In genomic region chr12:5239451-5240245, GRCm38 (mm10) we compare ENCODE assay signal across 14 mouse cellular contexts.
A peak's percentile ranks its signal among the peaks of the same experiment; 100 is the strongest.
DNase-seq lines count a peak whose midpoint lies in the region; ATAC-seq and TF ChIP-seq lines count a peak whose summit lies in the region.
"Had no signal": no experiment of that assay in that cellular context is flagged by ENCODE, and none has a peak within 500 bp of the region (broad histone marks: within the 10 kb centered on the region; RNA-seq: fewer than 3 reads in every experiment).

No protein-coding gene starts in this region.

- no peak for TF ChIP-seq POLR2A in limb, embryonic 14.5 days (IDR thresholded peaks at IDR 0.05; ENCODE audit: borderline replicate concordance, extremely low read depth, insufficient read depth, insufficient read length)

- peak overlapping the region; percentile 71 for H3K27ac ChIP-seq in forebrain, embryonic 10.5 days
- H3K27ac ChIP-seq in hindbrain, embryonic 15.5 days (replicated peaks): no peak overlapping the region
- H3K27ac ChIP-seq in limb, embryonic 14.5 days (replicated peaks; ENCODE audit: low read depth, low read length): no peak overlapping the region
- H3K27ac ChIP-seq: liver, embryonic 13.5 days; neural tube, embryonic 12.5 days had no signal

- no peak overlapping the region for H3K9ac ChIP-seq in hindbrain, embryonic 15.5 days
- no peak overlapping the region for H3K9ac ChIP-seq in limb, embryonic 14.5 days (ENCODE audit: low read depth, low read length, severe bottlenecking)
- H3K9ac ChIP-seq: liver, embryonic 13.5 days; neural tube, embryonic 12.5 days had no signal

- peak; percentile 40 to 50 for DNase-seq in cerebellum, postnatal 10 days
- DNase-seq in cerebellum, postnatal 14 days: no peak
- DNase-seq in forebrain, embryonic 10.5 days (ENCODE audit: extremely low spot score, low spot score): no peak
- no peak for DNase-seq in limb, embryonic 14.5 days (ENCODE audit: low spot score)
- no peak for DNase-seq in thymus, adult 18-20 months
- DNase-seq in yolk sac, embryonic 10.5 days (ENCODE audit: low spot score): no peak
- no peak for DNase-seq in cerebellum, postnatal 4 days (ENCODE audit: low spot score in 2 of 2)
- DNase-seq: cerebellum, adult 18-20 months; heart, adult 18-20 months; liver, embryonic 13.5 days; lung, postnatal 4 days had no signal

- 66% methylated on average over 17 of the region's 17 CpGs for WGBS in forebrain, embryonic 10.5 days
- 44% methylated on average over 17 of the region's 17 CpGs for WGBS in hindbrain, embryonic 15.5 days
- 26% methylated on average over 17 of the region's 17 CpGs for WGBS in limb, embryonic 14.5 days

- peaks cover 39% of the 10 kb centered on the region for H3K4me1 ChIP-seq in forebrain, embryonic 10.5 days
- H3K4me1 ChIP-seq in hindbrain, embryonic 15.5 days (replicated peaks): peaks cover 40% of the 10 kb centered on the region
- H3K4me1 ChIP-seq in limb, embryonic 14.5 days (ENCODE audit: control insufficient read depth, insufficient read depth, low read length): peaks cover 41% of the 10 kb centered on the region
- H3K4me1 ChIP-seq: liver, embryonic 13.5 days had no signal

- H3K4me3 ChIP-seq in forebrain, embryonic 10.5 days: no peak overlapping the region
- H3K4me3 ChIP-seq in hindbrain, embryonic 15.5 days: no peak overlapping the region
- no peak overlapping the region for H3K4me3 ChIP-seq in limb, embryonic 14.5 days (replicated peaks; ENCODE audit: low read length)
- H3K4me3 ChIP-seq: liver, embryonic 13.5 days; neural tube, embryonic 12.5 days had no signal

- H3K27me3 ChIP-seq in forebrain, embryonic 10.5 days (ENCODE audit: poor library complexity, severe bottlenecking): no peaks in the 10 kb centered on the region
- no peaks in the 10 kb centered on the region for H3K27me3 ChIP-seq in hindbrain, embryonic 15.5 days
- no peaks in the 10 kb centered on the region for H3K27me3 ChIP-seq in limb, embryonic 14.5 days (ENCODE audit: control insufficient read depth, insufficient read depth, low read length)
- H3K27me3 ChIP-seq: liver, embryonic 13.5 days; neural tube, embryonic 12.5 days had no signal

- no peaks in the 10 kb centered on the region for H3K36me3 ChIP-seq in forebrain, embryonic 10.5 days (replicated peaks)
- no peaks in the 10 kb centered on the region for H3K36me3 ChIP-seq in hindbrain, embryonic 15.5 days
- H3K36me3 ChIP-seq in limb, embryonic 14.5 days (ENCODE audit: control insufficient read depth, insufficient read depth, low read length): no peaks in the 10 kb centered on the region
- H3K36me3 ChIP-seq: liver, embryonic 13.5 days; neural tube, embryonic 12.5 days had no signal

- no peaks in the 10 kb centered on the region for H3K9me3 ChIP-seq in forebrain, embryonic 10.5 days
- no peaks in the 10 kb centered on the region for H3K9me3 ChIP-seq in hindbrain, embryonic 15.5 days
- H3K9me3 ChIP-seq in limb, embryonic 14.5 days (ENCODE audit: control insufficient read depth, low read length): no peaks in the 10 kb centered on the region
- H3K9me3 ChIP-seq: liver, embryonic 13.5 days; neural tube, embryonic 12.5 days had no signal

- H3K4me2 ChIP-seq in hindbrain, embryonic 15.5 days: 0 out of 2 replicates have a peak overlapping the region, but pooled peaks have one; percentile 0
- H3K4me2 ChIP-seq in limb, embryonic 14.5 days (replicated peaks; ENCODE audit: low read depth, low read length, severe bottlenecking): 0 out of 2 replicates have a peak overlapping the region, but pooled peaks have one; percentile 0
- H3K4me2 ChIP-seq: liver, embryonic 13.5 days; neural tube, embryonic 12.5 days had no signal

- no peak for ATAC-seq in hindbrain, embryonic 15.5 days (ENCODE audit: low FRiP score, low read depth)
- ATAC-seq in limb, embryonic 14.5 days (ENCODE audit: low FRiP score, low read depth): no peak
- ATAC-seq: activated CD4-positive, CD25-positive, alpha-beta regulatory T cell, adult 4 months had no signal

Comparison
In these comparisons a context has a peak if more than half of its experiments do, and no peak if none do; other contexts are left out.
1. DNase-seq: peak in cerebellum, postnatal 10 days (2 of 2); none in cerebellum, postnatal 14 days (0 of 2), forebrain, embryonic 10.5 days (single experiment), limb, embryonic 14.5 days (single experiment), thymus, adult 18-20 months (0 of 2), yolk sac, embryonic 10.5 days (single experiment) and cerebellum, postnatal 4 days (0 of 2).